Mouse (Mus musculus): ENCODE data around the gene Slc44a4. TPM values are rescaled to one million over a fixed set of nuclear protein-coding genes. Genes with fewer than 3 reads are reported as not detected.

Gene Slc44a4
- polyA plus RNA-seq, 1 experiment from 2014 or later = not detected

- Histone ChIP-seq H3K9ac (no peak overlapping the region), H3K36me3 (0 out of 2 replicates have a peak, but pooled peaks cover 3% of the 10 kb centered on the region), H3K4me1 (peaks cover 10% of the 10 kb centered on the region), H3K4me2 (replicated peaks) (no peak overlapping the region), H3K27ac (no peak overlapping the region), H3K27me3 (peaks cover 6% of the 10 kb centered on the region), H3K9me3 (no peaks in the 10 kb centered on the region), H3K4me3 (no peak overlapping the region)
- ATAC-seq (ENCODE audit: low FRiP score, low read depth) = no peak
- 79% methylated on average over 3 of the region's 3 CpGs for WGBS
These were observed 61.6 kb downstream of the Slc44a4 start for GRCm38 (mm10) chr17:34975581-34976492.

- Histone ChIP-seq H3K9ac (no peak overlapping the region), H3K27ac (no peak overlapping the region), H3K4me1 (peaks cover 15% of the 10 kb centered on the region), H3K4me2 (replicated peaks) (no peak overlapping the region), H3K4me3 (no peak overlapping the region), H3K9me3 (no peaks in the 10 kb centered on the region), H3K36me3 (0 out of 2 replicates have a peak, but pooled peaks cover 3% of the 10 kb centered on the region), H3K27me3 (peaks cover 6% of the 10 kb centered on the region)
- no peak for ATAC-seq (ENCODE audit: low FRiP score, low read depth)
- 95% methylated on average over 20 of the region's 20 CpGs for WGBS
These were observed 62.7 kb downstream of the Slc44a4 start for GRCm38 (mm10) chr17:34977000-34977399.

DNA sequence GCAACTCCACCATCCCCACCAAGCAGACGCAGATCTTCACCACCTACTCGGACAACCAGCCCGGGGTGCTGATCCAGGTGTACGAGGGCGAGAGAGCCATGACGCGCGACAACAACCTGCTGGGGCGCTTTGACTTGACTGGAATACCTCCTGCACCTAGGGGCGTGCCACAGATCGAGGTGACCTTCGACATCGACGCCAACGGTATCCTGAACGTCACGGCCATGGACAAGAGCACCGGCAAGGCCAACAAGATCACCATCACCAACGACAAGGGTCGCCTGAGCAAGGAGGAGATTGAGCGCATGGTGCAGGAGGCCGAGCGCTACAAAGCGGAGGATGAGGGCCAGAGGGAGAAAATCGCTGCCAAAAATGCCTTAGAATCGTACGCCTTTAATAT, 64.0 kb downstream of the Slc44a4 start:
- Histone ChIP-seq H3K4me2 (replicated peaks) (no peak overlapping the region), H3K4me1 (peaks cover 19% of the 10 kb centered on the region), H3K9ac (no peak overlapping the region), H3K4me3 (no peak overlapping the region), H3K27ac (no peak overlapping the region), H3K9me3 (no peaks in the 10 kb centered on the region), H3K36me3 (0 out of 2 replicates have a peak, but pooled peaks cover 3% of the 10 kb centered on the region), H3K27me3 (peaks cover 6% of the 10 kb centered on the region)
- ATAC-seq (ENCODE audit: low FRiP score, low read depth) = no peak
- WGBS = 89% methylated on average over 27 of the region's 27 CpGs

GRCm38 (mm10) chr17:34979631-34980030, 65.4 kb downstream of the Slc44a4 start:
- H3K9ac ChIP-seq = no peak overlapping the region
- H3K9me3 ChIP-seq = no peaks in the 10 kb centered on the region
- peaks cover 22% of the 10 kb centered on the region for H3K4me1 ChIP-seq
- ATAC-seq (ENCODE audit: low FRiP score, low read depth) = no peak
- no peak overlapping the region for H3K4me2 ChIP-seq (replicated peaks)
- H3K27me3 ChIP-seq = no peaks in the 10 kb centered on the region
- 0 out of 2 replicates have a peak, but pooled peaks cover 3% of the 10 kb centered on the region for H3K36me3 ChIP-seq
- whole genome bisulfite sequencing = 94% methylated on average over 4 of the region's 4 CpGs
- no peak overlapping the region for H3K27ac ChIP-seq
- no peak overlapping the region for H3K4me3 ChIP-seq

Other genes starting within 250 kb of the Slc44a4 start
- gene Tnxb, start 243.9 kb upstream of the Slc44a4 start, polyA plus RNA-seq (2015; fragmentation: Nextera tagmentation; extraction: Ambion mirVana) = 0.09 TPM in 2 replicates
- gene C4b, start 170.6 kb upstream of the Slc44a4 start, polyA plus RNA-seq (2015; fragmentation: Nextera tagmentation; extraction: Ambion mirVana) = 0.06 and 0.17 TPM in 2 replicates
- gene Cyp21a1, start 109.9 kb upstream of the Slc44a4 start, polyA plus RNA-seq (2015; fragmentation: Nextera tagmentation; extraction: Ambion mirVana) = 0.18 TPM in 1 of 2 replicates, not detected in the other
- 28.2 and 28.7 TPM in 2 replicates for gene Stk19, start 77.5 kb upstream of the Slc44a4 start, polyA plus RNA-seq (2015; fragmentation: Nextera tagmentation; extraction: Ambion mirVana)
- 62.8 and 74.3 TPM in 2 replicates for gene Dxo, start 77.4 kb upstream of the Slc44a4 start, polyA plus RNA-seq (2015; fragmentation: Nextera tagmentation; extraction: Ambion mirVana)
- 54.0 and 55.2 TPM in 2 replicates for gene Skiv2l, start 64.3 kb upstream of the Slc44a4 start, polyA plus RNA-seq (2015; fragmentation: Nextera tagmentation; extraction: Ambion mirVana)
- gene Nelfe, start 64.1 kb upstream of the Slc44a4 start, polyA plus RNA-seq (2015; fragmentation: Nextera tagmentation; extraction: Ambion mirVana) = 114 and 126 TPM in 2 replicates
- gene Cfb, start 51.9 kb upstream of the Slc44a4 start, polyA plus RNA-seq (2015; fragmentation: Nextera tagmentation; extraction: Ambion mirVana) = 1.9 and 2.0 TPM in 2 replicates
- gene Zbtb12, start 35.0 kb upstream of the Slc44a4 start, polyA plus RNA-seq (2015; fragmentation: Nextera tagmentation; extraction: Ambion mirVana) = 5.4 TPM in 2 replicates
- gene Gm20547, start 32.4 kb upstream of the Slc44a4 start, polyA plus RNA-seq (2015; fragmentation: Nextera tagmentation; extraction: Ambion mirVana) = not detected in 2 replicates
- 1.6 and 2.4 TPM in 2 replicates for gene C2, start 16.2 kb upstream of the Slc44a4 start, polyA plus RNA-seq (2015; fragmentation: Nextera tagmentation; extraction: Ambion mirVana)
- 97.0 and 103 TPM in 2 replicates for gene Ehmt2, start 16.0 kb upstream of the Slc44a4 start, polyA plus RNA-seq (2015; fragmentation: Nextera tagmentation; extraction: Ambion mirVana)
- 20.0 and 21.0 TPM in 2 replicates for gene Neu1, start 16.8 kb downstream of the Slc44a4 start, polyA plus RNA-seq (2015; fragmentation: Nextera tagmentation; extraction: Ambion mirVana)
- 0.32 and 0.43 TPM in 2 replicates for gene Hspa1b, start 44.8 kb downstream of the Slc44a4 start, polyA plus RNA-seq (2015; fragmentation: Nextera tagmentation; extraction: Ambion mirVana)
- gene Gm20481, start 55.4 kb downstream of the Slc44a4 start, polyA plus RNA-seq (2015; fragmentation: Nextera tagmentation; extraction: Ambion mirVana) = not detected in 2 replicates
- gene Hspa1a, start 57.7 kb downstream of the Slc44a4 start, polyA plus RNA-seq (2015; fragmentation: Nextera tagmentation; extraction: Ambion mirVana) = 3.7 and 4.4 TPM in 2 replicates
- gene Hspa1l, start 58.2 kb downstream of the Slc44a4 start, polyA plus RNA-seq (2015; fragmentation: Nextera tagmentation; extraction: Ambion mirVana) = 0.49 and 0.81 TPM in 2 replicates
- 196 and 200 TPM in 2 replicates for gene Lsm2, start 67.4 kb downstream of the Slc44a4 start, polyA plus RNA-seq (2015; fragmentation: Nextera tagmentation; extraction: Ambion mirVana)
- 102 and 110 TPM in 2 replicates for gene Vars, start 86.5 kb downstream of the Slc44a4 start, polyA plus RNA-seq (2015; fragmentation: Nextera tagmentation; extraction: Ambion mirVana)
- 0.17 TPM in 2 replicates for gene Vwa7, start 102.1 kb downstream of the Slc44a4 start, polyA plus RNA-seq (2015; fragmentation: Nextera tagmentation; extraction: Ambion mirVana)
- 7.2 and 8.2 TPM in 2 replicates for gene Sapcd1, start 113.5 kb downstream of the Slc44a4 start, polyA plus RNA-seq (2015; fragmentation: Nextera tagmentation; extraction: Ambion mirVana)
- 2.6 and 4.6 TPM in 2 replicates for gene Msh5, start 132.3 kb downstream of the Slc44a4 start, polyA plus RNA-seq (2015; fragmentation: Nextera tagmentation; extraction: Ambion mirVana)
- 247 and 266 TPM in 2 replicates for gene Clic1, start 135.5 kb downstream of the Slc44a4 start, polyA plus RNA-seq (2015; fragmentation: Nextera tagmentation; extraction: Ambion mirVana)
- 423 and 428 TPM in 2 replicates for gene Ddah2, start 144.6 kb downstream of the Slc44a4 start, polyA plus RNA-seq (2015; fragmentation: Nextera tagmentation; extraction: Ambion mirVana)
- 0.15 TPM in 1 of 2 replicates, not detected in the other for gene Ly6g6c, start 150.9 kb downstream of the Slc44a4 start, polyA plus RNA-seq (2015; fragmentation: Nextera tagmentation; extraction: Ambion mirVana)
- gene Mpig6b, start 151.7 kb downstream of the Slc44a4 start, polyA plus RNA-seq (2015; fragmentation: Nextera tagmentation; extraction: Ambion mirVana) = 0.29 and 0.71 TPM in 2 replicates
- 2.0 and 3.4 TPM in 2 replicates for gene Ly6g6e, start 162.4 kb downstream of the Slc44a4 start, polyA plus RNA-seq (2015; fragmentation: Nextera tagmentation; extraction: Ambion mirVana)
- 0.57 and 0.65 TPM in 2 replicates for gene Ly6g6d, start 163.6 kb downstream of the Slc44a4 start, polyA plus RNA-seq (2015; fragmentation: Nextera tagmentation; extraction: Ambion mirVana)
- gene Ly6g6f, start 171.1 kb downstream of the Slc44a4 start, polyA plus RNA-seq (2015; fragmentation: Nextera tagmentation; extraction: Ambion mirVana) = 0.17 and 0.28 TPM in 2 replicates
- 93.1 and 94.9 TPM in 2 replicates for gene Abhd16a, start 174.8 kb downstream of the Slc44a4 start, polyA plus RNA-seq (2015; fragmentation: Nextera tagmentation; extraction: Ambion mirVana)
- not detected in 2 replicates for gene Ly6g5c, start 193.8 kb downstream of the Slc44a4 start, polyA plus RNA-seq (2015; fragmentation: Nextera tagmentation; extraction: Ambion mirVana)
- gene Ly6g5b, start 201.0 kb downstream of the Slc44a4 start, polyA plus RNA-seq (2015; fragmentation: Nextera tagmentation; extraction: Ambion mirVana) = 0.91 and 1.1 TPM in 2 replicates
- gene Gpank1, start 207.0 kb downstream of the Slc44a4 start, polyA plus RNA-seq (2015; fragmentation: Nextera tagmentation; extraction: Ambion mirVana) = 21.3 and 21.9 TPM in 2 replicates
- 279 and 284 TPM in 2 replicates for gene Csnk2b, start 207.6 kb downstream of the Slc44a4 start, polyA plus RNA-seq (2015; fragmentation: Nextera tagmentation; extraction: Ambion mirVana)
- 11.7 and 13.4 TPM in 2 replicates for gene D17H6S53E, start 211.9 kb downstream of the Slc44a4 start, polyA plus RNA-seq (2015; fragmentation: Nextera tagmentation; extraction: Ambion mirVana)
- gene Apom, start 217.6 kb downstream of the Slc44a4 start, polyA plus RNA-seq (2015; fragmentation: Nextera tagmentation; extraction: Ambion mirVana) = 3.2 TPM in 1 of 2 replicates, not detected in the other
- 66.7 and 67.2 TPM in 2 replicates for gene Bag6, start 220.7 kb downstream of the Slc44a4 start, polyA plus RNA-seq (2015; fragmentation: Nextera tagmentation; extraction: Ambion mirVana)

Measured in limb, embryonic 13.5 days (tissue).